Mouse (Mus musculus) lung, postnatal 14 days (tissue): ENCODE measurements around the gene Traip.
"Not testable (repeated sequence)": the region's sequence is repeated elsewhere in the genome, so short reads cannot be mapped to it uniquely, and the experiment has no call there.

Experiments
- DNase-seq: peaks from one replicate; pipeline ENCODE4 v3.0.0; 2021

Traip gene

GRCm38 (mm10) chr9:108002778-108003530 is 53.0 kb downstream of the Traip start:
- DNase-seq: peak; percentile 17

- no peak for DNase-seq
These were observed 53.6 kb downstream of the Traip start for GRCm38 (mm10) chr9:108003531-108003890.

DNA sequence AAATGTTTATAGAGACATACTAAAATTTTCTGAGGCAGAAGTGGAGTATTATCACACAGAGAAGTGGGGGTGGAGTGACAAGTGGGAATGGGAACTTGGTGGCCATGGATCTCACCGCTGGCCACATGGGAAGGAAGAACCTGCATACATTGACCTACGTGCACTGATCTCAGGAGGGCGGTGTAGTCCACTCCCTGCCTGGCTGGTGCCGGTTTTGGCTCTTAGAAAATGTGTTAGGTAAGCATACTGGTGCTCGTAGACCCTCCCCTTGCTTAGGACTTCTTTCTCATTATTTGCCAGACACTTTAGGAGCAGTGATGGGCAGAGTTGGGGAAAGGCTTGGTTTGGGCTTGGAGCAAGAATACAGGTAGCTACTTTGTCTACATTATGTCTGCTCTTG is 58.1 kb downstream of the Traip start:
- DNase-seq: no peak

GRCm38 (mm10) chr9:108010385-108010784 is 60.4 kb downstream of the Traip start:
- DNase-seq: no peak

GRCm38 (mm10) chr9:108013577-108013976 is 63.6 kb downstream of the Traip start:
- not testable (repeated sequence) for DNase-seq

DNA sequence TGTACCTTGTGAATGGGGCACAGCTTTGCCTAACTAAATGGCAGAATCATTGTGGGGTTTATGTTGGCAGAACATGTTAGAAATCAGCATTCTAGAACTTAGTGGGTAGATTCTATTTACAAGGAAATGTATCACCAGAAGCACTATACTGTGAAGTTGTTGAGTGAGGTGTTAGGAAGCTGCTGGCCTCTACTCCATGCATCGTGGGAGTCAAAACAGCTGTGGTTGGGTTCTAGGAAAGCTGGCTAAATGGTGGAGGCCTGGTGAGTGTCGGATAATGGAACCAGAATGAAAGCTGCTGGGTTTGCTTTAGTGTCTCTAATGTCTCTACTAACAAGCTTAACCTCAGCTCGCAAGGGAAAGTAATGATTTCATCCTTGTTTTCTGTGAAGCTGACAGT is 67.2 kb downstream of the Traip start:
- no peak for DNase-seq

- DNase-seq: no peak
These were observed 70.8 kb downstream of the Traip start for GRCm38 (mm10) chr9:108020741-108021140.
